Mouse (Mus musculus) cerebellum, adult 9-10 months (tissue): ENCODE measurements around the gene Klra8.
"Not testable (repeated sequence)": the region's sequence is repeated elsewhere in the genome, so short reads cannot be mapped to it uniquely, and the experiment has no call there.

Source experiments
- DNase-seq: peaks from one replicate; pipeline ENCODE4 v3.0.0; 2022

Gene Klra8

GRCm38 (mm10) chr6:130129798-130130197 is at the start of gene Klra8:
Klra8 (minus strand) TSS chr6:130129898.
- DNase-seq = not testable (repeated sequence)

DNA sequence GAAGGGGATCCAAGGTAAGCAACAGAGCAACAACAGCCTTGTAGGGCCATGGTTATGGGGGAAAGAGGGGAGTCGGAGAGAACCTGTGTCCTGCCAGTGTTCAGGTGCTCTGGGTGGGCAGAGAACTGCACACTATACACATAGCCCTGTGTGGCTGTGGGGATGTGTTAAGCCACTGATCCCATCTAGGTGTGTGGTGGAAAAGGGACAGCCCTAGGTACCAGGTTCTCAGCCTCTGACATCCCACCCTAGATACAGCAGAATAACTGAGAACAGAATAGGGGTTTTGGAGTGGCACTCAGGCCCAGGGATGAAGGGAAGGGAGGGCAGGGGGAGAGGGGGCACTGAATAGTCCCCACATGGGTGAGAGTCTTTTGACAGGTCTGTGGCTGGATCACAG is 19.2 kb downstream of the Klra8 start:
- DNase-seq = no peak

DNA sequence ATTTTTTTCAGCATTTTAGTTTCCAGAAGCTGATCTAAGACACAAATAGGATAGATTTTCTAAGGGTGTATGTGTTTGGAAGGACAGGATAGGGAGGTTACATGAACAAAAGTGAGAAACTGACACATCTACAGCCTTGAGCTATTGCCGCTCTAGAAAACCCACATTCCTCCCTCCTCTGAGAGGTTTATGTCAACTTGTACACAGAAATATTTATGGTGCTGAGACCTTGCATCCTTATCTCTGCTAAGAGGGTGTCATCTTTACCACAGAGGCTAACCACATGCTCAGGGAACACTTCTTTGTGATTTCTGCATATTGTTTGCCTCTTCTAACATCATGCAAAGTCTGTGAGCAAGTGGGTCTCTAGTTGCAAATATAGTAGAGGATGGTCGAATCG is 27.0 kb downstream of the Klra8 start:
- not testable (repeated sequence) for DNase-seq

DNA sequence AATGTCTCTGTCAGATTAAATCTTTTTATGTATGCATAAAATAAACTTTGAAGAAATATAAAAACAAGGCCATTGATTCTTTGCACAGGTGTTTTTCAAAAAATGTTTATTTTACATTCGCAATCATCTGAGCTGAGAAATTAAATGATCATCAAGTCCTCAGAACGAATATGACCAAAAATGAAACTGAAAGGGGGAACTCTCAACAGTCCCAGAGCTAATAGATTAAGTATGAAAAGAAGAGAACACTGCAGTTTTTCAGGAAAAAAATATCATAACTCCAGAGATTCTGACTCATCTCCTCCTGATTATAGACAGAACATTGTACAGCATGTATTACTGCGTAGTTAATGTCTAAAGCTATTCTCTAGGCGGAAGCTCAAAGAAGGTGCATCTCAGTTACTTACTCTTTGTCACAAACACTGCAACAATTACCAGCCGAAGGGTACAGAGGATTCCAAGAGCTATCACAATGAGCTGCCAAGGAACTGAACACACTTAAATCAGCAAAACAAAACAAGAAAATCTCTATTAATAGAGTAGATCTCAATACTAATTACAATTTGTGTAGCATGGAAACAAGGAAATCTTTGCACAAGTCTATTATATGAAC is 37.3 kb downstream of the Klra8 start:
- DNase-seq = no peak

GRCm38 (mm10) chr6:130067171-130067570 is 62.5 kb downstream of the Klra8 start, which contains the start of gene Klra4:
Klra4 (minus strand) TSS chr6:130067271.
- DNase-seq = not testable (repeated sequence)
